Mouse (Mus musculus) megakaryocyte, embryonic 14.5 days (primary cell): Measurements from ENCODE around the gene Fam111a.

Source experiments
- FLI1 ChIP-seq: IDR thresholded peaks from 2 replicates; pipeline ENCODE4 v1.6.1; 2012; ENCODE audit warnings: low read length, inconsistent platforms, mixed read lengths
- GATA1 ChIP-seq: IDR thresholded peaks from 3 replicates; pipeline ENCODE4 v1.6.1; 2012; ENCODE audit warnings: mixed read lengths, low read length, inconsistent platforms, borderline replicate concordance

- no peak for TF ChIP-seq GATA1
- no peak for TF ChIP-seq FLI1
Observed at GRCm38 (mm10) chr19:12638049-12638448, 92.5 kb downstream of the Fam111a start.
